Mouse (Mus musculus) gonadal fat pad, adult 2 months (tissue): ENCODE data around the gene Dbt. TPM values are rescaled to one million over a fixed set of nuclear protein-coding genes. Genes with fewer than 3 reads are reported as not detected.

Experiments
- DNase-seq: peaks from one replicate; pipeline ENCODE4 v3.0.0-alpha.2; 2012; ENCODE audit warnings: low read depth
- polyA plus RNA-seq: library from polyadenylated mRNA; depleted of rRNA; stranded (reverse); fragments of >200 nt; gene quantifications from 2 replicates; pipeline ENCODE4 v1.2.3, GENCODE M21; 2012; rRNA removed

Gene Dbt
- 17.9 and 19.2 TPM in 2 replicates for polyA plus RNA-seq

DNA sequence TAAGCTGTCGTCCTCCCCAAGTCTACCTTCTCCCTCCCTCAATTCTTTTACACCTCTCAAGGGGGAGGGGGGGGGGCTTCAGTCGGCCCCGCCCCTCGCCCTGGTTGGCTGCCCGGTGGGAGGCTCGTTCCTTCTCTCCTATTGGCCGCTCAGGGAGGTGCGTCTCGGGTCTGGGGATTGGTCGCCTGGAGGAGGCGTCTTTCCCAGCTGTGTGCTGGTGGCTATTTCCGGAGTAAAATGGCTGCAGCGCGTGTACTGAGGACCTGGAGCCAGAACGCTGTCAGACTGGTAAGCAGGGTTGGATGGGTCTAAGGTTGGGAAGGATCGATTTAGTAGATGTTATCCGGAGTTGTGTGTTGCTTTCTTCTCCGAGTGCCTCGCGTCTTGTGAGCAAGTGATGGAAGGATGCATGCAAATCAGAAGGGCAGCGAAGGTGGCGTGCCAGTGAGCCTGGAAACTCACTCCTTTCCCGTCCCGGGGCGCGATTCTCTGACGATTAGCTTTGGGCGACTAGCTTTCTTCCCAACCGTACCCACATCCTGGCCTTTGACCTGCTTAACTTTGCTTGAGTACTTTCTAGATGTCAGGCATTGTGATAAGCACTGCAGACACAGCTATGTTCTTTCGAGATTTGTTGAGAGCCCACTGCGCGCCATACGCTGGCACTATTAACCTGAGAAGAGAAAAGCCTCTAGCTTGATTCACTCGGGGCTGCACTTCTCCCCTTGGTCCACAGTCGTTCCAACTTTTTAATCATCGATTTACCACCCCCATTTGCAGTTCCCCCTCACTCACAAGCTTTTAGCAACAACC is at the start of gene Dbt:
Gene Dbt, plus strand, starts transcription at position 167 of the 813 bp plus-strand sequence.
- DNase-seq: no peak

DNA sequence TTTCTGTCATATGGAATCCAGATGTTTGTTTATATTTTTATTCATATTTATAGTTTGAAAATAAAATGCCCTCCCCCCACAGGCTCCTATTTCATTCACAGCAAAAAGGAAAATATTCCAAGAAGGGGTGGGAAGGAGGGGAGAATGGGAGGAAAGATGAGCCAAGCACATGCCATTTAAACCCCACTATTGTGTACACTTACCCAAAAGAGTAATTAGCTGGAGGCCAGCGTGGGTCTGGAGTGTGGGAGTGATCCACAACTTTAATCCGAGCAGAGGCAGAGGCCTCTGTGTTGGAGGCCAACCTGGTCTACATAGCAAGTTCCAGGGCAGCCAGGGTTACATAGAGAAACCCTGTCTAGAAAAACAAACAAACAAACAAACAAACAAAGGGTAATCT is 48.6 kb upstream of the Dbt start:
- DNase-seq: no peak

DNA sequence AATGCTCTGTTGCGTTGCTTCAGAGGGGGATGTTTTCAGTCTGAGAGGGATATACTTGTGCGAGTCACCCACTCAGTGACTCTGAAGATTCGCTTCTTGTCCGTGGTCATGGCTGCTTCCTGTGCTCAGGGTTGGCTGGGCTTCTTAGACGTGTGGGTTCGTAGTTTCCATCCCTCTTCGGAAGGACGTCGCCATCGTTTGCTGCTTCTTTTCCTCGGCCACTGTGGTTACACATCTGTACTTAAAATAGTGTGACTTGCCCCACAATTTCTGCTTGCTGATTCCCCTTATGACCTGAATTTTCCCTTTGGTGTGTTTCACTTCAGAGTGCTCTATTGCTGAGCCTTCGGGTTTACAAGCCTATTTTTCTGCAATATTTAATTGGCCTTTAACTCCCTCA is 47.2 kb upstream of the Dbt start:
- DNase-seq: no peak

DNA sequence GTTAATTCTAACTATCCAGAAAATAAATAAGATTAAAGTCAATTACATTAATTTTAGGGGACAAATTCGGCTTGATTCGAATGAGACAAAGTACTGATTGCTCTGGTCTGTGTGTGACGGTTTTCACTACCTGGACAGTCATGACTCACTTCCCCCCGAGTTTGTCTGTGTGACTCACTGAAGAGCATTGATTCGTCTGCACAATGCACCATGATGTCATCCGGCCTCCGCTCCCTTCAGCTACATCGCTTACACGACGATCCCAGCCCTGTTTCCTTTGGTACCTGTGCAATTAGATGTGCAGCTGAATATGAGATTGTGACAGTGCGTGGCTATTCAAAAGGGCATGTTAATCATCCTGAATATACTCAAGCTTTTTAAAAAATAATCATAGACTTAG is 38.3 kb upstream of the Dbt start:
- no peak for DNase-seq

DNA sequence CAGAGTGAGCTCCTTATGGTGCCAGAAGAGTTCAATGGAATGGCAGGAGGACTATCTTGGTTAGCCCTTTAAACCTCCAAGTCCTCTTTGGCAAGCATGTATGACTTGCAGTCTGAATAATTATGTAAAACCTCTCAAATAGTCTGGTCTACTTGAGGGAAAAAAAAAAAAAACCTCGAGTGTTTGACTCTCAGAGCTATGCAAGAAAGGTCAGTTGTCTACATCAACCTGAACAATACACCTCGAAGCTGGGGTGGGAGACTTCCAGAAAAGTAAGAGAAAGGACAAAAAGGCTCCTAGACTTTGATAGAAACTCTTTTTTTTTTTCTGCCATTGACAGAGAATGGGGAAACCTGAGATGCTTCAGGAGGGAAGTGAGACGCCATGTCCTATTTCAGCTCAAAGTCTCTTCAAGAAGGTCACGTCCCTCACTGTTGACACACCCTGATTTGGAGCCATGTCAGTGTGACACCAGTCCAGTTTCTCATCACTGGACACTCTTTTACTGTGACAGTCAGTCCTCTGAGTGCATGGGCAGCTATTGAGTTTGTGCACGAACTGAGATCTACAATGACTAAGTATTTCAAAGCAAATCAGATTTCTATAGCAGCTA is 36.1 kb upstream of the Dbt start:
- no peak for DNase-seq

DNA sequence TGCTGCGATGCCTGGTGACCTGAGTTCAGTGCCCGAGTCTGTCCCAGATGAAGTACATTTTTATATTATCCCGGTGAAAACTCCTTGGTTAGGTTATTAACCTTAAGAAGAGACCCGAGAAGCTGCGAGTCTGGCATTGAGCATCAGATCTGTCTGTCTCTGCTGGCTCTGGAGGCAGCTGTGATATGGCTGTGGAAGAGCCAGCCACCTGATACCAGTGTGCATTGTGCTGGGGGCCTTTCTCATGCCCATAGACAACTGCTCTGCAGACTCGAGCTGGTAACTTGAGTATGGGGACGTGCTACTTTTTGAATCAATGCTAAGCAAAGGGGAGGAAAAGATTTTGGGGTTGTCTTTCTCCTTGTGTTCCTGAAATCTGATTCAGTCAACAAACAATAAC is 35.5 kb upstream of the Dbt start:
- DNase-seq: no peak

GRCm38 (mm10) chr3:116480119-116480518 is 32.8 kb upstream of the Dbt start:
- DNase-seq: no peak

GRCm38 (mm10) chr3:116480937-116481336 is 31.9 kb upstream of the Dbt start:
- DNase-seq: no peak

- no peak for DNase-seq
Measured at GRCm38 (mm10) chr3:116482724-116483123, 30.1 kb upstream of the Dbt start.

GRCm38 (mm10) chr3:116483271-116483670 is 29.6 kb upstream of the Dbt start:
- no peak for DNase-seq

DNA sequence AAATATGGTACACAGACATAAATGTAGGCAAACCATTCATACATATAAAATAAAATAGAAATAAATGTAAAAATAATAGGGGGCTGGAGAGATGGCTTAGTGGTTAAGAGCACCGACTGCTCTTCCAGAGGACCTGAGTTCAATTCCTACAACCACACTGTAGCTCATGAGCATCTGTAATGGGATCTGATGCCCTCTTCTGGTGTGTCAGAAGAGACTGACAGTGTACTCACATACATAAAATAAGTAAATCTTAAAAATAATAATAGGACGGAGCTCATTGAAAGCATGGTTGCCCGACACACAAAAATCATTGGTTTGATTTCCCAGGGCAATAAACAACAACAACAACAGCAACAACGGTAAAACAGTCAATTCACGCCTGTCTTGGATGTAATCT is 21.9 kb upstream of the Dbt start:
- DNase-seq: no peak

- no peak for DNase-seq
Measured at GRCm38 (mm10) chr3:116491923-116492454, 20.9 kb upstream of the Dbt start.

DNA sequence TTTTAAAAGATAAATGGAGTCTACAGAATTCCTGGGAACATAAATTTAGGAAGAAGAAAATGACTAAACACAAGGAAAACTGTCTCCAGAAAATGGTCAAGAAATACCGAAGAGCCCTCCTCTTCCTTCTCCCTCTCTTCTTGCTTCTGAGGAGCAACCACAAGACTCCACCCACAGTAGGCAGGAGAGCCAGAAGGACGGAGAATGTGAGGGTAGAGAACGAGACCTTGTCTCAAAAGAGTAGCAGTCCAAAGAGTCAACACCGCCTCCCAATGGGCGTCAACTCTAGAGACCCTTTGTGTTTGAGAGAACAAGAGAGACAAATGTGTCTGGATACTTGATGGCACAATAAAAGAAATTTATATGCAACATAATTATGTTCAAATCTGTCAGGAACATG is 19.2 kb upstream of the Dbt start:
- no peak for DNase-seq

- no peak for DNase-seq
Measured at GRCm38 (mm10) chr3:116495671-116496070, 17.2 kb upstream of the Dbt start.

DNA sequence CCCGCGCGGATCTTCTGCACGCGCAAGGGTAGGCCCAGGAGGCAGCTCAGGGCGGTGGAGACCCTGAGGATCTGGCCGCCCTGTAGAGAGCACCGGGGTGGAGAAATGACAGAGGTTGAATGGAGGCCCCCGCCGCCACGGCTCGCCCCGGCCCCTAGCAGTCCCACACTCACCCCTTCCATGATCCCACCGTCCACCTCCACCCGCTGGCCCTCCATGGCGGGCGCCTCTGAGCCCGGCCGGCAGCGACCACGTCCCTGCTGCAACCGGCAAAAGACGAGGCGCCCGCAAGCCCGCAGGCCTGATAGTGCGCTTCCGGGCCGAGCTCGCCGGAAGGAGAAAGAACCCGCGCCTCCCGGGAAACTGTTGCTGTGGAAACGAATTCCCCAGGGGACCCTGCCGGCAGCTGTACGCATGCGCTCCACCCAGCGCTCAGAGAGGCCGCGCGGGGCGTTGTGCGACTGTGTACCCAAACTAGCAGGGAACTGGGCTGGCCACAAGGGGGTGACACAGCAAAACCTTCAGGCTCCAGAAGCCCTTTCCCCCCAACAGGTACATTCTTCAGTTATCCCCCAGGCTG is 5.0 kb upstream of the Dbt start, which contains the start of gene Rtca:
Gene Rtca, minus strand, starts transcription at position 437 of the 580 bp plus-strand sequence.
- no peak for DNase-seq

GRCm38 (mm10) chr3:116512151-116512903 is 543 bp upstream of the Dbt start:
- DNase-seq: no peak

- no peak for DNase-seq
Measured at GRCm38 (mm10) chr3:116520141-116520761, 7.4 kb downstream of the Dbt start.

GRCm38 (mm10) chr3:116529741-116530140 is 16.9 kb downstream of the Dbt start:
- DNase-seq: no peak

DNA sequence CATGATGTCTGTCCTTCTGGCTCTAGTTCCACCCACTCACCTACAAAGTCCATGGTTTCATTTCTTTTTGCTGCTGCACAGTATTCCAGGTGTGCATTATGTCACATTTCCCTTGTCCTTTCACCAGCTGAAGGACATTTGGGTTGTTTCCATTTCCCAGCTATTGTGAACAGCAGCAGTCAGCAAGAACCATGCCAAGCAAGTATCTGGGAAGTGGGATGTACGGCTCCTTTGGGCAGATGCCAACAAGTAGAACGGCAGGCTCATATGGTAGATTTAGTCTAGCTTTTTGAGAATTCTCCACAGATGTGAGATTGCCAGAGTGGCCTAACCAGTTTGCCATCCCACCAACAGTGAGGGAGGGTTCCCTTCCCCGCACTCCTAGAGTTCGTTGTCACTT is 18.0 kb downstream of the Dbt start:
- no peak for DNase-seq

DNA sequence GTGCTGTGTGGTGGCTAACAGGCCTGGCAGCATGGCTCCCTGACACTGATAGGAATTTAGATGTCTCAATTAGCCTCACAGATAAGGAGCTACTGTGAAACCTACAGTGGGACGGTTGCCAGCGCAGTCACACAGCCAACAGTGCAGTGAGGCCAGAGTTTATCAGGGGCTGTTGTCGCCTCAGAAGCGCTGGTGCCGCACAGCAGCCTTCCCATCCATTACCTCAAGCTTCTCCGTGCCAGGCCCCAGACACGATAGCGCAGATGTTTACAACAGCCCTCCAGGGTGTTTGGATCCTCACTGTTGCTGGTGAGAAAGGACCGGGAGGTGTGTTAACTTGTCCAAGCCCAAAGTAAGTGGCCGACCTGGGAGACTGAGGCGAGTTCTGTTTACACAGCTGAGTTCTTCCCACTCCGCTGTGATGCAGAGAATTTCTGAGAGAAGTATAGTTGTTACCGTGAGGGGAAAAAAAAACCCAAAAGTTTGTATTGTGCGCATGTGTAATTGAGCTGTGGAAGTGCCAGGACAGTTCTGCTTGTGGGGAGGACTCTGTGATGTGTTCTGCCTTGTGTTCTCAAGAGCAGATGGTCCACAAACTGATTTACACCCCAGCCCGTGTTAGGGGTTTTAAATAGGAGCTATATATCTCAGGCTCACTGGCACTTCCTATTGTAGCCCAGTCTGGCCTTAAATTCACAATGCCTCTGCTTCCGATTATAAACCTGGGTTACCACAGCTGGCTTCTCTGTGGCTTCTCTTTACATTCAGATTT is 23.7 kb downstream of the Dbt start:
- no peak for DNase-seq

DNA sequence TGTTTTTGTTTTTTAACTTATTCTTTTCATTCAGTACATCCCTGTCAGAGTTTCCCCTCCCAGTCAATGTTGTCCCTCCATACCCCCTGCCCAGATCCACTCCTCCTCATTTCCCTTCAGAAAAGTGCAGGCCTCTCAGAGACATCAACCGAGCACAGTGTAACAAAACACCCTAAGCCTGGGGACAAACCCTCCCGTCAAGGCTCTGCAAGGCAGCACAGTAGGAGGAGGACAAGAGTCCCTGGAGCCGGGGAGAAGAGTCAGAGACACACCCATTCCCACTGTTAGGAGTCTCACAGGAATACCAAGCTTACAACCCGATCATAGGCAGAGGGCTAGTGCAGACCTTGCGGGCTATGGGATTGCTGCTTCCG is 24.3 kb downstream of the Dbt start:
- no peak for DNase-seq
